Mouse (Mus musculus): ENCODE measurements around the gene Ak9. TPM values are rescaled to one million over a fixed set of nuclear protein-coding genes. Genes with fewer than 3 reads are reported as not detected.

The Ak9 gene
- polyA plus RNA-seq, 1 experiment from 2014 or later = 0.17 TPM

- H3K36me3 ChIP-seq = peaks cover 67% of the 10 kb centered on the region
- no peaks in the 10 kb centered on the region for H3K9me3 ChIP-seq
- no peak overlapping the region for H3K4me2 ChIP-seq (replicated peaks)
- no peak for ATAC-seq
- no peak overlapping the region for H3K9ac ChIP-seq (replicated peaks)
- H3K27me3 ChIP-seq = no peaks in the 10 kb centered on the region
- no peak overlapping the region for H3K4me3 ChIP-seq (replicated peaks)
- H3K4me1 ChIP-seq (replicated peaks) = 0 out of 2 replicates have a peak, but pooled peaks cover 3% of the 10 kb centered on the region
- no peak overlapping the region for H3K27ac ChIP-seq
- WGBS = 94% methylated on average over 3 of the region's 3 CpGs
These were observed 157.4 kb downstream of the Ak9 start for GRCm38 (mm10) chr10:41461057-41461722.

- Histone ChIP-seq H3K27ac (0 out of 2 replicates have a peak overlapping the region, but pooled peaks have one; percentile 5), H3K4me2 (replicated peaks) (no peak overlapping the region), H3K4me3 (replicated peaks) (no peak overlapping the region), H3K36me3 (peaks cover 64% of the 10 kb centered on the region), H3K9me3 (no peaks in the 10 kb centered on the region), H3K9ac (replicated peaks) (no peak overlapping the region), H3K4me1 (replicated peaks) (0 out of 2 replicates have a peak, but pooled peaks cover 3% of the 10 kb centered on the region), H3K27me3 (no peaks in the 10 kb centered on the region)
- WGBS = 39% methylated on average over 15 of the region's 15 CpGs
- 0 out of 2 replicates have a peak, but pooled peaks have one; percentile 30 for ATAC-seq
These were observed 160.7 kb downstream of the Ak9 start for GRCm38 (mm10) chr10:41464401-41464955.

- H3K36me3 ChIP-seq = peaks cover 48% of the 10 kb centered on the region
- WGBS = 30% methylated on average over 6 of the region's 6 CpGs
- no peak for ATAC-seq
These were observed 163.5 kb downstream of the Ak9 start for GRCm38 (mm10) chr10:41467325-41467724.

DNA sequence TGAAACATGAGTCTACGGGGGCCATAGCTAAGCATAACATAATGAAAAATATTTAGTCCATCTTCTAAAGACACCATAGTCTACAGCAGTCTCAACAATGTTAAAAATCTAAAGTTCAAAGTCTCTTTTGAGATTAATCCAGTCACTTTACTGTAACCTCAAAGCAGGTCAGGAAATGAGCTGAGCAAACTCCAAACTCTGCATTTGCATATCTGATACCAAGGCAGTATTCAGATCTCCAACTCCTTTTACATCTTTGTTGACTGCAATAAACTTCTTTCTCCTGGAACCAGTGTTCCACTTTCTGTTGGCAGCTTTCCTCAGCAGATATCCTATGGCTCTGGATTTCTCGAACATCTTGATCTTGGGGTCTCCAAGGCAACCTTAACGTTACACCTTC is 166.9 kb downstream of the Ak9 start:
- Histone ChIP-seq H3K9me3 (no peaks in the 10 kb centered on the region), H3K27me3 (no peaks in the 10 kb centered on the region), H3K36me3 (peaks cover 29% of the 10 kb centered on the region), H3K27ac (no peak overlapping the region), H3K4me2 (replicated peaks) (no peak overlapping the region), H3K9ac (replicated peaks) (no peak overlapping the region), H3K4me3 (replicated peaks) (no peak overlapping the region), H3K4me1 (replicated peaks) (peaks cover under 1% of the 10 kb centered on the region)
- no peak for ATAC-seq
- 88% methylated on average over 3 of the region's 3 CpGs for WGBS

More at GRCm38 (mm10) chr10:41467325-41467724, 163.5 kb downstream of the Ak9 start:
- Histone ChIP-seq H3K4me3 (replicated peaks) (no peak overlapping the region), H3K27me3 (no peaks in the 10 kb centered on the region), H3K27ac (no peak overlapping the region), H3K4me1 (replicated peaks) (no peaks in the 10 kb centered on the region), H3K4me2 (replicated peaks) (no peak overlapping the region), H3K9ac (replicated peaks) (no peak overlapping the region), H3K9me3 (no peaks in the 10 kb centered on the region)

DNA sequence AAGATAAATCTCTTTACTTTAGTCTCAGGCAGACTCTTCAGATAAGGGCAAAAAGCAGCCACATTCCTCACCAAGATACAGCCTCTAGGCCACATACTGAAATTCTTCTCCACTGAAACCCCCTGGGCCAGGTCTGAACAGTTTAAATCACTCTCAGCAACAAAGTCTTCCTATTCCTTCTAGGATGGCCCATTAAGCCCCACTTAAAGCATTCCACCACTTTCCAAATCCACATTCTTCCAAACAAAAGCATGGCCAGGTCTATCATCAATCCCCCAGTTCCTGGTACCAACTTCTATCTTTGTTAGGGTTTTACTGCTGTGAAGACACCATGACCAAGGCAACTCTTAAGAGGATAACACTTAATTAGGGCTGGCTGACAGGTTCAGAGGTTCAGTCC is 168.8 kb downstream of the Ak9 start:
- Histone ChIP-seq H3K36me3 (peaks cover 12% of the 10 kb centered on the region; the same call in 1 of the 2 replicates), H3K4me2 (replicated peaks) (no peak overlapping the region), H3K9me3 (no peaks in the 10 kb centered on the region), H3K4me3 (replicated peaks) (no peak overlapping the region), H3K4me1 (replicated peaks) (peaks cover 19% of the 10 kb centered on the region), H3K27me3 (no peaks in the 10 kb centered on the region), H3K9ac (replicated peaks) (no peak overlapping the region), H3K27ac (no peak overlapping the region)
- no peak for ATAC-seq

- Histone ChIP-seq H3K27ac (no peak overlapping the region), H3K9ac (replicated peaks) (no peak overlapping the region), H3K36me3 (peaks cover 10% of the 10 kb centered on the region; the same call in 1 of the 2 replicates), H3K9me3 (no peaks in the 10 kb centered on the region), H3K4me3 (replicated peaks) (no peak overlapping the region), H3K4me1 (replicated peaks) (peaks cover 24% of the 10 kb centered on the region), H3K4me2 (replicated peaks) (no peak overlapping the region), H3K27me3 (no peaks in the 10 kb centered on the region)
- WGBS = 78% methylated on average over 5 of the region's 5 CpGs
- no peak for ATAC-seq
These were observed 169.2 kb downstream of the Ak9 start for GRCm38 (mm10) chr10:41472962-41473481.

DNA sequence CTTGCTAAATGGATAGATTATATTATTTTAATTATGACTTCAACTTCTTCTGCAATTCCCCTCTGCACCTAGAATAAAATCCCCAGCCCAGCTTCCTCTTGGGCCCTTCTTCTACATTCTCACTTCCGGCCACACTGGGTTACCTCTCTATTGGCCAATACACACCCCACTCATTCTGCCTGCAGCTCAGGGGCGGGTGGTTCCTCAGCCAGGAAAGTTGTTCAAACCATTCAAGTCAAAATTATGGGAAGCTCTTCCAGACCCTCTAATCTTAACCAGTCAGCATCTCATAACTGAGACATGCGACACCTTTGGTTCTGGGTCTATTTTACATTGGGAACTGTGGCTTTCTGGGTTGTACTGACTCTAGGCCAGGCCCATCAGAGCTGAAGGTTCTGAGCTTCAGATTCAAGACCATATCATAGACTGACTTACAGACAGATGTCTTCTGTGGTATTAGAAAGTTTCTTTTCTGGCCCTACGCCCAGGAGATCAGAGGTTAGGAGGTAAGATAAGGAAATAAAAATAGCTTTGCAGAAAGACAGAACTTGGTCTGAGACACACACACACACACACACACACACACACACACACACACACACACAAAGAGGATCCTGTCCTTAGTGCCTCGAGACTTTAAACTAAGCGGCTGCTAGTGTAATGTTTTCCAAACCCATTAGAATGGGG is 170.1 kb downstream of the Ak9 start:
- no peaks in the 10 kb centered on the region for H3K27me3 ChIP-seq
- H3K9me3 ChIP-seq = no peaks in the 10 kb centered on the region
- no peak overlapping the region for H3K9ac ChIP-seq (replicated peaks)
- peaks cover 27% of the 10 kb centered on the region for H3K4me1 ChIP-seq (replicated peaks)
- ATAC-seq = no peak
- H3K27ac ChIP-seq = no peak overlapping the region
- 90% methylated on average over 6 of the region's 6 CpGs for WGBS
- no peak overlapping the region for H3K4me3 ChIP-seq (replicated peaks)
- H3K36me3 ChIP-seq = peaks cover 8% of the 10 kb centered on the region; the same call in 1 of the 2 replicates
- H3K4me2 ChIP-seq (replicated peaks) = no peak overlapping the region

DNA sequence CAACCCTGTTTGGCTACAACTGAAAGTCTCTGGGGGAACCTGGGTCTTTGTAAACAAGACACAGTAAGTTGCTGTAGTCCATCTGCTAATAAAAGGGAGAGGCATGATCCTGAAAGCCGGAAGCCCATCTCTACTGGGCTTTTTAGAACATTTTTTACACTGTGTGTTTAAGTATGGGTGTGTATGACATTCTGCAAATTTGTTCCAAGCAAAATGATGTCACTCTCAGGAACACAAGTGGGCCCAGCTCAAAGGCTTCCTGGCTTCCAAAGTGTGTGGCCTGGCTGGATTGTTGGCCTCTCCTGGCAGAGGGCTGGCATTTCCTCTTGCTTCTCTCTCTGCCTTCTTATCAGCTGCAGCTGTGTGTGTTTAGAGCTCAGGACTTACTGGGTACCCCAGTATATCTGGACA is 171.2 kb downstream of the Ak9 start:
- Histone ChIP-seq H3K36me3 (peaks cover 9% of the 10 kb centered on the region), H3K27me3 (no peaks in the 10 kb centered on the region), H3K4me1 (replicated peaks) (peaks cover 27% of the 10 kb centered on the region), H3K4me3 (replicated peaks) (no peak overlapping the region), H3K9ac (replicated peaks) (no peak overlapping the region), H3K9me3 (no peaks in the 10 kb centered on the region), H3K27ac (no peak overlapping the region), H3K4me2 (replicated peaks) (no peak overlapping the region)
- 86% methylated on average over 1 of the region's 1 CpGs for whole genome bisulfite sequencing
- no peak for ATAC-seq

DNA sequence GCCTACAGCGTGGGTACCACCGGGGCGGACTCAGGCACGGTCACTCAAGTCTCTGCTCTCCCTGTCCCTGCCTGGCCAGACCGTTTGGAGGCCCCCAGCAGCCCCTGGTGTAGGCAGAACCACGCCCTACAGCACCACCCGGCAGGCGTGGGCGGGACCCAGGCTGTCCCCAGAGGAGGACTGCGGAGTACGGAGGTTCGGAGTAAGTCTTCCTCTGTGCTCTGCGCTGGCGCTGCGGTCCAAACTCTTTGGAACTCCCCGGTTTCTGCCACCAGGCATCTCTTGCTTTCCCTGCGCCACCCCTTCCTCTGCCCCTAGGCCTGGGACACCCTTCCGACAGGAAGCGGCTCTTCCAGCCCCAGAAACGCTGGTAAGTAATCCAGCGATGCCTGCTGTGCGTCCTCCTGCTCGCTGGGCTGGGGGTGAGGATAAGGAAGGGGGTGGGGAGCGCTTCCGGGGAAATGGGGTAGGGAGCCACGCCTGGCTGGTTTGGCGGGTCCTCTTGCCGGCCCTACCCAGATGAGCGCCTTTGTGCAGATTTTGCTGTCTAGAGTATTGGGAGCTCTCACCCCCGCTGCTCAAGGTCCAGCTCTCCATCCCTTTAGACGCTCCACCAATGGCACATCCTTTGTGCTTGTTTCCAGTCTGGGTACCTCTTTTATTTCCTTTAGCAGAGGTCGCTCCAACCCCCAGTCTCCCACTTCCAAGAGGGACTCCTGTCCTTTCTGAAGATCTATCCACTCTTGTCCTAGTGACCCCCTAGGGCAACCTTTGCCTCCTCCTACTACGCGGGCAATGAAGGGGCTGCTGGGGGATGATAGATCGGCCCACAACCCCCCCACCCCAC is 172.6 kb downstream of the Ak9 start, which contains the start of gene Mical1:
Gene Mical1, plus strand, starts transcription at position 144 of the 847 bp plus-strand sequence.
- Histone ChIP-seq H3K9me3 (no peaks in the 10 kb centered on the region), H3K4me1 (replicated peaks) (peaks cover 27% of the 10 kb centered on the region)
- ATAC-seq = peak; percentile 74

GRCm38 (mm10) chr10:41477018-41477277 is 173.2 kb downstream of the Ak9 start:
- peak overlapping the region; percentile 93 for H3K4me2 ChIP-seq (replicated peaks)
- peaks cover 27% of the 10 kb centered on the region for H3K4me1 ChIP-seq (replicated peaks)
- 2% methylated on average over 9 of the region's 9 CpGs for WGBS
- peak overlapping the region; percentile 77 for H3K27ac ChIP-seq
- peak; percentile 49 for ATAC-seq
- H3K27me3 ChIP-seq = no peaks in the 10 kb centered on the region
- peak overlapping the region; percentile 60 for H3K4me3 ChIP-seq (replicated peaks)
- peak overlapping the region; percentile 79 for H3K9ac ChIP-seq (replicated peaks)
- no peaks in the 10 kb centered on the region for H3K9me3 ChIP-seq
- peaks cover 24% of the 10 kb centered on the region for H3K36me3 ChIP-seq

More for the DNA sequence above, 172.6 kb downstream of the Ak9 start, which contains the start of gene Mical1:
- Histone ChIP-seq H3K9ac (replicated peaks) (peak within 1 kb of the TSS; percentile 79), H3K4me2 (replicated peaks) (peak within 1 kb of the TSS; percentile 93), H3K36me3 (peaks cover 20% of the 10 kb centered on the region), H3K27me3 (no peaks in the 10 kb centered on the region), H3K4me3 (replicated peaks) (peak within 1 kb of the TSS; percentile 60), H3K27ac (peak within 1 kb of the TSS; percentile 77)
- WGBS = under 1% methylated on average over 35 of the region's 35 CpGs

GRCm38 (mm10) chr10:41477278-41478181 is 173.8 kb downstream of the Ak9 start:
- Histone ChIP-seq H3K27me3 (no peaks in the 10 kb centered on the region), H3K4me3 (replicated peaks) (peak overlapping the region; percentile 60), H3K36me3 (peaks cover 30% of the 10 kb centered on the region), H3K4me2 (replicated peaks) (peak overlapping the region; percentile 93), H3K4me1 (replicated peaks) (peaks cover 27% of the 10 kb centered on the region), H3K9ac (replicated peaks) (peak overlapping the region; percentile 79), H3K9me3 (no peaks in the 10 kb centered on the region), H3K27ac (peak overlapping the region; percentile 77)
- peak; percentile 65 for ATAC-seq
- WGBS = 1% methylated on average over 20 of the region's 20 CpGs

All from midbrain, embryonic 13.5 days (tissue).